Mouse (Mus musculus): Measurements from ENCODE around the gene Nek2.

- TF ChIP-seq CTCF (IDR thresholded peaks at IDR 0.05; ENCODE audit: low read depth, low read length) = no peak
- no peak for TF ChIP-seq POLR2A (IDR thresholded peaks at IDR 0.05; ENCODE audit: extremely low read depth, insufficient read depth, low read length)
Observed at GRCm38 (mm10) chr1:191814935-191815334, 6.3 kb upstream of the Nek2 start.
